Mouse (Mus musculus): ENCODE measurements at regions not wholly inside any gene's neighbourhood (a gene's known extent, or its start where the extent isn't known, plus 50 kb on each side); places are given as distances from the start of the nearest gene placed in this dataset.
"Not testable (repeated sequence)": the region's sequence is repeated elsewhere in the genome, so short reads cannot be mapped to it uniquely, and the experiment has no call there.

DNA sequence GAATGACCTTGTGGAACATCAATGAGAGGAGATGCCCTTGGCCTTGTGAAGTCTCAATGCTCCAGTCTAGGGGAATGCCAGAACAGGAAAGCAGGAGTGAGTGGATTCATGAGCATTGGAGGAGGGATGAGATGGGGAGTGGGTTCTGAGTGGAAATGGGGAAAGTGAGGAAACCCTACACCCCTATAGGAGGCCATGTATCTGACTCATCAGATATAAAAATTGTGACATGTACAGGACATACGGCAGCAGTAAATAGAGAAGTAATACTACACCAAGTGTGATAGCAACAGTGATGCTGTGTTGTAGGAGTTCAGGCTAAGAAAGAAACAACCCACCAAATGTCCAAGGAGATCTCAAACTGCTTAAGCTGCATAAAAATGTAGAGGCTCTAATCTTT, 285.8 kb upstream of the Zfp386 start:
- H3K4me3 ChIP-seq (ENCODE audit: low read depth, low read length); H3K27me3 ChIP-seq (ENCODE audit: control insufficient read depth, insufficient read depth, low read length); H3K36me3 ChIP-seq (ENCODE audit: control insufficient read depth, insufficient read depth, low read length); H3K4me1 ChIP-seq (ENCODE audit: control insufficient read depth, insufficient read depth, insufficient read length, low read length); H3K27ac ChIP-seq (ENCODE audit: insufficient read depth, low read depth, low read length): not testable (repeated sequence)
- WGBS = no CpG with 5 or more reads among the region's 1 CpGs

DNA sequence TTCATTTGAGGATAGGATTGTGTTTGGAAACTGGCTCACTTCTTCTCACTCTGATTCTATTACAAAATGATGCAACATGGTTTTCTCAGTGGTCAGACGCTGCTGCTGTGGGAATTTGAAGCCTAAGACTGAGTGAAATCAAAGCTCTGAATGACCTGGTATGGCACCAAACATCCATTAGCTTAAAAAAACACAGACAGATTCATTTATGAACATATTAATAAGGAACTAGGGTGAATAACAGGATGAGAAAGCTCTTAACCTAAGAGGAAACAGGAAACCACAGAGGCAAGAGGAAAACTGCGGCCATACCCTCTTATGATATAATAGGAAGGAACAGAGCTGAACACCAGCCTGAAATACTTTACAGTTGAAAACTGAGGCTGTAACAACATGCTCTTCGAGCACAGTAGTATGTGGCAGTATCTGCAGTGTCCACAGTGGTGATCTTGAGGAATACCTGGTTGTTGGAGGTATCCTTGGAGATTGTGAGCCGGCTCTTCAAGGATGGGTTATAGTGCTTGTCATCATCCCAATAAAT, 282.5 kb upstream of the Zfp386 start:
- WGBS = 58% methylated on average over 4 of the region's 4 CpGs
- not testable (repeated sequence) for H3K27me3 ChIP-seq (ENCODE audit: control insufficient read depth, insufficient read depth, low read length); H3K4me3 ChIP-seq (ENCODE audit: low read depth, low read length); H3K4me1 ChIP-seq (ENCODE audit: control insufficient read depth, insufficient read depth, insufficient read length, low read length); H3K36me3 ChIP-seq (ENCODE audit: control insufficient read depth, insufficient read depth, low read length); H3K27ac ChIP-seq (ENCODE audit: insufficient read depth, low read depth, low read length)

- not testable (repeated sequence) for H3K36me3 ChIP-seq (ENCODE audit: control insufficient read depth, insufficient read depth, low read length)
These were observed 276.3 kb upstream of the Zfp386 start for GRCm38 (mm10) chr12:115771176-115771575.

GRCm38 (mm10) chr12:115790369-115790768, 257.2 kb upstream of the Zfp386 start:
- H3K4me3 ChIP-seq (ENCODE audit: low read depth, low read length); H3K27me3 ChIP-seq (ENCODE audit: control insufficient read depth, insufficient read depth, low read length); H3K36me3 ChIP-seq (ENCODE audit: control insufficient read depth, insufficient read depth, low read length); H3K4me1 ChIP-seq (ENCODE audit: control insufficient read depth, insufficient read depth, insufficient read length, low read length); H3K27ac ChIP-seq (ENCODE audit: insufficient read depth, low read depth, low read length): not testable (repeated sequence)
- WGBS = 32% methylated on average over 1 of the region's 1 CpGs

More at GRCm38 (mm10) chr12:115771176-115771575, 276.3 kb upstream of the Zfp386 start:
- not testable (repeated sequence) for H3K4me3 ChIP-seq (ENCODE audit: low read depth, low read length); H3K4me1 ChIP-seq (ENCODE audit: control insufficient read depth, insufficient read depth, insufficient read length, low read length); H3K27me3 ChIP-seq (ENCODE audit: control insufficient read depth, insufficient read depth, low read length); H3K27ac ChIP-seq (ENCODE audit: insufficient read depth, low read depth, low read length)

DNA sequence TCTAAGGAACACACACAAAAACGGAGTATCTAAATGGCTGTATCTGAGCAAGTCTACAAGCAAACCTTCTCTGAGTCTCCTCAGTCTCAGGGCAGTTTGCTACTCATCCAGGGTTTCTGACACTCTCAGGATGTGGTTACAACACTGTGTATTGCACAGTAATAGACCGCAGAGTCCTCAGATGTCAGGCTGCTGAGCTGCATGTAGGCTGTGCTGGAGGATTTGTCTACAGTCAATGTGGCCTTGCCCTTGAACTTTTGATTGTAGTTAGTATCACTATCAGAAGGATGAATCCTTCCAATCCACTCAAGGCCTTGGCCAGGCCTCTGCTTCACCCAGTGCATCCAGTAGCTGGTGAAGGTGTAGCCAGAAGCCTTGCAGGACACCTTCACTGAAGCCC, 245.0 kb upstream of the Zfp386 start:
- 58% methylated on average over 2 of the region's 2 CpGs for WGBS
- H3K27ac ChIP-seq (ENCODE audit: insufficient read depth, low read depth, low read length); H3K36me3 ChIP-seq (ENCODE audit: control insufficient read depth, insufficient read depth, low read length); H3K27me3 ChIP-seq (ENCODE audit: control insufficient read depth, insufficient read depth, low read length); H3K4me1 ChIP-seq (ENCODE audit: control insufficient read depth, insufficient read depth, insufficient read length, low read length); H3K4me3 ChIP-seq (ENCODE audit: low read depth, low read length): not testable (repeated sequence)

- H3K27ac ChIP-seq (ENCODE audit: insufficient read depth, low read depth, low read length); H3K4me1 ChIP-seq (ENCODE audit: control insufficient read depth, insufficient read depth, insufficient read length, low read length); H3K4me3 ChIP-seq (ENCODE audit: low read depth, low read length); H3K36me3 ChIP-seq (ENCODE audit: control insufficient read depth, insufficient read depth, low read length); H3K27me3 ChIP-seq (ENCODE audit: control insufficient read depth, insufficient read depth, low read length): not testable (repeated sequence)
- 30% methylated on average over 2 of the region's 2 CpGs for WGBS
These were observed 243.8 kb upstream of the Zfp386 start for GRCm38 (mm10) chr12:115803675-115804074.

GRCm38 (mm10) chr12:115807978-115808377, 239.5 kb upstream of the Zfp386 start:
- TF ChIP-seq CTCF (IDR thresholded peaks at IDR 0.05; ENCODE audit: extremely low read depth, insufficient read length, insufficient replicate concordance, low read depth, low read length) (no peak), POLR2A (IDR thresholded peaks at IDR 0.05; ENCODE audit: low read depth, low read length) (no peak)
- Histone ChIP-seq H3K36me3 (ENCODE audit: control insufficient read depth, insufficient read depth, low read length) (no peaks in the 10 kb centered on the region), H3K27me3 (ENCODE audit: control insufficient read depth, insufficient read depth, low read length) (no peaks in the 10 kb centered on the region), H3K4me1 (ENCODE audit: control insufficient read depth, insufficient read depth, insufficient read length, low read length) (no peaks in the 10 kb centered on the region), H3K4me3 (ENCODE audit: low read depth, low read length) (no peak overlapping the region), H3K27ac (ENCODE audit: insufficient read depth, low read depth, low read length) (no peak overlapping the region)
- 17% methylated on average over 1 of the region's 1 CpGs for WGBS
